Mouse (Mus musculus): ENCODE results near the gene Olfr117.
"Not testable (repeated sequence)": the region's sequence is repeated elsewhere in the genome, so short reads cannot be mapped to it uniquely, and the experiment has no call there.

Olfr117 gene

GRCm38 (mm10) chr17:37663682-37664081, at the start of gene Olfr117:
Olfr117 (minus strand) TSS chr17:37663782.
- DNase-seq (ENCODE audit: low read depth, low spot score) = no peak

- not testable (repeated sequence) for DNase-seq (ENCODE audit: low read depth, low spot score)
Observed at GRCm38 (mm10) chr17:37696264-37696663, 32.7 kb upstream of the Olfr117 start, which contains the start of gene Olfr119. Olfr119 (plus strand) TSS chr17:37696564.

DNA sequence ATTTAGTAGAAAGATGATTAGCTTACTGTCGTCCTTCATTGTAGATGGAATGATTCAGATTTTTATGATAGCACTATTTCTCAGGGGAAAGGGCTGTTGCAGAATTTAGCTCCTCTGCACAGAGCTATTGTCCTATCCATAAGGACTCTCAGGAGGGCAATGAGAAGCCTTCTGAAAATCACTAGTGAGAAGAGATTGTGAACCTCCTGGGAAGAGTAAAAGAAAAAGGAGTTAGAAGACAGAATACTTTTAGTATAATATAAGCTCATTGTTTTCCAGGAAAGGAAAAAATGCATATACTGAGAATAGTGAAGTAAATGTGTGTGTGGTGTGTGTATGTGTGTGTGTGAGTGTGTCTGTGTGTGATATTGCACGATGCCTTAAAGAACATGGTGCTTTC, 3.1 kb upstream of the Olfr117 start, which contains the start of gene Olfr118:
Gene Olfr118, plus strand, starts transcription at position 301 of the 400 bp plus-strand sequence.
- no peak for DNase-seq (ENCODE audit: low read depth, low spot score)

DNA sequence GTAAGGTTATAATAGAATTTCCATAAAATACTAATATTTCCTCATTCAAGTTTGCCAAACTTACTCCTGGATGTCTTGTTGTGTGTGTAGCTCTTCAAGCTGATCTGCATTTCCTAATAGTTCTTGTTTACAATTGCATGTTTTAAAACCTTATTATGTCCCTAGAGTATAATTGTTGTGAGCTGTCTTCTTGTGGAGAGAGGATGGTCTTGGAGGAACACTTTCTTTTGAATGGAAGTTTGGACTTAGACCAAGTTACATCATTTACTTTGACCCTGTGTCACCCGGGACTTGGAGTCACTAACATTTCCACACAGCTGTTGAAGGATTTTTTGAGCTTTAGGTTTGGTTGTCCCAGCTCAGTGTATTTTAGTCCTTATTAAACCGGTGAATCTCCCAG, 36.6 kb downstream of the Olfr117 start, which contains the start of the genes Olfr115 and Olfr116:
Gene Olfr115, minus strand, starts transcription at position 101 of the 400 bp plus-strand sequence.
Gene Olfr116, minus strand, starts transcription at position 191 of the 400 bp plus-strand sequence.
- DNase-seq (ENCODE audit: low read depth, low spot score) = no peak

Data from embryo, embryonic 11.5 days (tissue).